Mouse (Mus musculus) Patski (cell line): Measurements from ENCODE around the gene Maf. TPM values are rescaled to one million over a fixed set of nuclear protein-coding genes. Genes with fewer than 3 reads are reported as not detected.

Source experiments
- ATAC-seq: fragments of 100-300 bp; one replicate; pipeline ENCODE4 v1.8.0; 2021
- CTCF ChIA-PET: fragments of 350-600 bp; sonication (Branson Sonifier 250); formaldehyde crosslinking; loops from one replicate; lab custom pipeline; 2022; ENCODE audit warnings: inconsistent platforms; lab: Charles Lee
- POLR2A ChIA-PET: fragments of 350-600 bp; sonication (Branson Sonifier 250); formaldehyde crosslinking; loops from one replicate; lab custom pipeline; 2022; ENCODE audit warnings: antibody characterized with exemption, inconsistent platforms; lab: Charles Lee
- DNase-seq: peaks from one replicate; pipeline ENCODE4 v3.0.0-alpha.2; 2011; ENCODE audit warnings: low read depth, low spot score
- H3K27me3 ChIP-seq: fragments of 371-371 bp; one replicate; pipeline ENCODE4 v1.5.1; 2021
- CTCF ChIP-seq: fragments of 100-300 bp; IDR thresholded peaks from one replicate; pipeline ENCODE4 v1.5.1; 2021
- in situ Hi-C: fragments of 300-500 bp; cut with MboI; formaldehyde crosslinking; loops from 3 replicates; pipeline ENCODE4 v1.11.1; 2018; ENCODE audit warnings: low pct_unique_long_range_greater_than_20kb, mixed read lengths
- polyA plus RNA-seq: library from polyadenylated mRNA; unstranded; gene quantifications from one replicate; pipeline ENCODE4 v1.2.3, GENCODE M21; 2021

Maf gene
- polyA plus RNA-seq, 1 experiment from 2014 or later = 37.7 TPM

- in situ Hi-C loops = no loop called here
- ATAC-seq (no peak), DNase-seq (no peak)
- H3K27me3 ChIP-seq = no peaks in the 10 kb centered on the region
- CTCF ChIA-PET = no interaction called here
- POLR2A ChIA-PET = no interaction called here
- no peak for TF ChIP-seq CTCF
Measured at GRCm38 (mm10) chr8:115739756-115740155, 32.2 kb upstream of the Maf start.

GRCm38 (mm10) chr8:115732401-115732800 lies 24.8 kb upstream of the Maf start:
- H3K27me3 ChIP-seq = no peaks in the 10 kb centered on the region
- in situ Hi-C loops = no loop called here
- no peak for DNase-seq
- ChIA-PET POLR2A (no interaction called here), CTCF (no interaction called here)
- no peak for ATAC-seq
- no peak for TF ChIP-seq CTCF

- no peaks in the 10 kb centered on the region for H3K27me3 ChIP-seq
- CTCF ChIA-PET = interaction anchor here (2.6 kb wide), 1 partner anchor 33 kb away, joined by 7 read pairs; no protein-coding TSS in a partner anchor
- in situ Hi-C loops = no loop called here
- no peak for TF ChIP-seq CTCF
- POLR2A ChIA-PET = interaction anchor here (1.0 kb wide), 1 partner anchor 14 kb away, joined by 4 read pairs; no protein-coding TSS in a partner anchor
- ATAC-seq = no peak
- no peak for DNase-seq
Measured at GRCm38 (mm10) chr8:115726807-115727206, 19.2 kb upstream of the Maf start.

- ChIA-PET POLR2A (interaction anchor here (1.0 kb wide), 1 partner anchor 14 kb away, joined by 4 read pairs; no protein-coding TSS in a partner anchor), CTCF (interaction anchor here (2.6 kb wide), 1 partner anchor 34 kb away, joined by 7 read pairs; no protein-coding TSS in a partner anchor)
- ATAC-seq (no peak), DNase-seq (no peak)
- in situ Hi-C loops = no loop called here
- no peak for TF ChIP-seq CTCF
- no peaks in the 10 kb centered on the region for H3K27me3 ChIP-seq
Measured at GRCm38 (mm10) chr8:115726231-115726630, 18.6 kb upstream of the Maf start.

GRCm38 (mm10) chr8:115719126-115719525 lies 11.5 kb upstream of the Maf start:
- ChIA-PET CTCF (interaction anchor here (1.2 to 1.4 kb wide), 2 partner anchors 31 to 47 kb away, joined by 3 to 6 read pairs; no protein-coding TSS in a partner anchor), POLR2A (interaction anchor here (0.6 kb wide), 1 partner anchor 8 kb away, joined by 3 read pairs; no protein-coding TSS in a partner anchor)
- DNase-seq (no peak), ATAC-seq (no peak)
- in situ Hi-C loops = loop anchor here (5.0 to 10.0 kb wide), 2 partner anchors 428 to 1264 kb away; no protein-coding TSS in a partner anchor
- H3K27me3 ChIP-seq = no peaks in the 10 kb centered on the region
- TF ChIP-seq CTCF = no peak

- DNase-seq = no peak
- no peak for TF ChIP-seq CTCF
- H3K27me3 ChIP-seq = no peaks in the 10 kb centered on the region
- in situ Hi-C loops = loop anchor here (5.0 to 10.0 kb wide), 2 partner anchors 429 to 1264 kb away; no protein-coding TSS in a partner anchor
- POLR2A ChIA-PET = no interaction called here
- ATAC-seq = peak; percentile 54
- CTCF ChIA-PET = interaction anchor here (1.2 to 1.4 kb wide), 2 partner anchors 32 to 47 kb away, joined by 3 to 6 read pairs; no protein-coding TSS in a partner anchor
Measured at GRCm38 (mm10) chr8:115718621-115719020, 11.0 kb upstream of the Maf start.

- in situ Hi-C loops = loop anchor here (5.0 to 10.0 kb wide), 2 partner anchors 432 to 1260 kb away; no protein-coding TSS in a partner anchor
- DNase-seq (no peak), ATAC-seq (no peak)
- no peak for TF ChIP-seq CTCF
- CTCF ChIA-PET = no interaction called here
- H3K27me3 ChIP-seq = no peaks in the 10 kb centered on the region
- POLR2A ChIA-PET = no interaction called here
Measured at GRCm38 (mm10) chr8:115715262-115715661, 7.7 kb upstream of the Maf start.

- TF ChIP-seq CTCF = no peak
- no peak for ATAC-seq
- CTCF ChIA-PET = interaction anchor here (0.9 to 1.5 kb wide), 3 partner anchors 30 to 56 kb away, joined by 3 read pairs; no protein-coding TSS in a partner anchor
- DNase-seq = no peak
- in situ Hi-C loops = loop anchor here (10.0 kb wide), 1 partner anchor 1256 kb away; no protein-coding TSS in a partner anchor
- POLR2A ChIA-PET = interaction anchor here (0.6 kb wide), 1 partner anchor 8 kb away, joined by 3 read pairs; no protein-coding TSS in a partner anchor
- H3K27me3 ChIP-seq = no peaks in the 10 kb centered on the region
Measured at GRCm38 (mm10) chr8:115711106-115711505, 3.5 kb upstream of the Maf start.

- ATAC-seq (no peak), DNase-seq (no peak)
- ChIA-PET POLR2A (no interaction called here), CTCF (interaction anchor here (0.6 to 1.5 kb wide), 5 partner anchors 36 to 306 kb away, joined by 3 read pairs; no protein-coding TSS in a partner anchor)
- in situ Hi-C loops = loop anchor here (5.0 to 10.0 kb wide), 7 partner anchors 158 to 1255 kb away; no protein-coding TSS in a partner anchor
- no peak for TF ChIP-seq CTCF
- H3K27me3 ChIP-seq = no peaks in the 10 kb centered on the region
Measured at GRCm38 (mm10) chr8:115709931-115710330, 2.3 kb upstream of the Maf start.

- DNase-seq (no peak), ATAC-seq (no peak)
- no peaks in the 10 kb centered on the region for H3K27me3 ChIP-seq
- in situ Hi-C loops = loop anchor here (5.0 to 10.0 kb wide), 6 partner anchors 157 to 1172 kb away; no protein-coding TSS in a partner anchor
- ChIA-PET POLR2A (interaction anchor here (0.6 to 1.0 kb wide), 5 partner anchors 22 to 1703 kb away, joined by 3 to 10 read pairs (median 3); no protein-coding TSS in a partner anchor), CTCF (interaction anchor here (0.7 to 1.5 kb wide), 3 partner anchors 36 to 163 kb away, joined by 3 read pairs; no protein-coding TSS in a partner anchor)
- TF ChIP-seq CTCF = peak; percentile 76
Measured at GRCm38 (mm10) chr8:115708936-115709780, 1.6 kb upstream of the Maf start.
